Mouse (Mus musculus) liver, adult 2 months (tissue): ENCODE measurements around the gene Abca7. TPM values are rescaled to one million over a fixed set of nuclear protein-coding genes. Genes with fewer than 3 reads are reported as not detected.
"Not testable (repeated sequence)": the region's sequence is repeated elsewhere in the genome, so short reads cannot be mapped to it uniquely, and the experiment has no call there.

Source experiments
- DNase-seq: peaks from one replicate; pipeline ENCODE4 v3.0.0-alpha.2; 2011; ENCODE audit warnings: low read depth, low spot score; ENCODE audit errors: extremely low read depth
- H3K27ac ChIP-seq: fragments of 200-500 bp; replicated peaks from 2 replicates; pipeline ENCODE4 v1.5.1; 2012; ENCODE audit warnings: low read depth, mild to moderate bottlenecking, control low read depth, inconsistent platforms, low read length; ENCODE audit not compliant: insufficient read depth
- H3K27me3 ChIP-seq: fragments of 200-500 bp; 2 replicates; pipeline ENCODE4 v1.6.1; 2012; ENCODE audit warnings: mild to moderate bottlenecking, moderate library complexity, low read length, inconsistent platforms; ENCODE audit not compliant: control insufficient read depth, insufficient read depth
- H3K36me3 ChIP-seq: fragments of 200-500 bp; 2 replicates; pipeline ENCODE4 v1.6.1; 2012; ENCODE audit warnings: low read length, inconsistent platforms; ENCODE audit not compliant: control insufficient read depth, insufficient read depth
- H3K4me1 ChIP-seq: fragments of 200-500 bp; 2 replicates; pipeline ENCODE4 v1.6.1; 2011; ENCODE audit warnings: low read length; ENCODE audit not compliant: control insufficient read depth, insufficient read depth
- H3K4me3 ChIP-seq: fragments of 200-500 bp; 2 replicates; pipeline ENCODE4 v1.5.1; 2011; ENCODE audit warnings: low read depth, mild to moderate bottlenecking, control low read depth, low read length, moderate library complexity; ENCODE audit not compliant: insufficient read depth
- H3K79me2 ChIP-seq: fragments of 200-500 bp; 2 replicates; pipeline ENCODE4 v1.6.1; 2012; ENCODE audit warnings: inconsistent platforms, mild to moderate bottlenecking, low read length, moderate library complexity; ENCODE audit not compliant: control insufficient read depth, insufficient read depth
- H3K9ac ChIP-seq: fragments of 200-500 bp; 2 replicates; pipeline ENCODE4 v1.6.1; 2012; ENCODE audit warnings: low read depth, mild to moderate bottlenecking, control low read depth, inconsistent platforms, low read length
- CTCF ChIP-seq: fragments of 200-500 bp; IDR thresholded peaks from 2 replicates; pipeline ENCODE4 v1.5.1; 2011; ENCODE audit warnings: low read depth, low read length, control low read depth
- POLR2A ChIP-seq: fragments of 200-500 bp; IDR thresholded peaks from 2 replicates; pipeline ENCODE4 v1.6.1; 2011; ENCODE audit warnings: low read length, control low read depth; ENCODE audit not compliant: insufficient read depth; ENCODE audit errors: extremely low read depth
- WGBS: fragments of 180-500 bp; shearing (Covaris S2); methylation state at CpG from one replicate; pipeline ENCODE4 v1.1.7; 2018; 5-methylcytosine and 5-hydroxymethylcytosine counted together
- polyA plus RNA-seq: library from polyadenylated mRNA; depleted of rRNA; stranded (reverse); fragments of >200 nt; gene quantifications from 2 replicates; pipeline ENCODE4 v1.2.3, GENCODE M21; 2012
- total RNA-seq: library from RNA; depleted of rRNA; stranded (reverse); fragments of >200 nt; gene quantifications from 2 replicates; pipeline ENCODE4 v1.2.3, GENCODE M21; 2014

Gene Abca7
- total and polyA plus RNA-seq, 2 experiments: 1.4 to 3.2 TPM

GRCm38 (mm10) chr10:79955691-79956090, 40.6 kb upstream of the Abca7 start:
- H3K4me3 ChIP-seq: no peak overlapping the region
- H3K36me3 ChIP-seq: no peaks in the 10 kb centered on the region
- H3K27ac ChIP-seq: no peak overlapping the region
- peaks cover 3% of the 10 kb centered on the region; the same call in 1 of the 2 replicates for H3K4me1 ChIP-seq
- TF ChIP-seq CTCF (no peak), POLR2A (no peak)
- 91% methylated on average over 9 of the region's 9 CpGs for WGBS
- H3K9ac ChIP-seq: no peak overlapping the region
- H3K27me3 ChIP-seq: no peaks in the 10 kb centered on the region
- no peak for DNase-seq
- peaks cover 4% of the 10 kb centered on the region; the same call in 1 of the 2 replicates for H3K79me2 ChIP-seq

DNA sequence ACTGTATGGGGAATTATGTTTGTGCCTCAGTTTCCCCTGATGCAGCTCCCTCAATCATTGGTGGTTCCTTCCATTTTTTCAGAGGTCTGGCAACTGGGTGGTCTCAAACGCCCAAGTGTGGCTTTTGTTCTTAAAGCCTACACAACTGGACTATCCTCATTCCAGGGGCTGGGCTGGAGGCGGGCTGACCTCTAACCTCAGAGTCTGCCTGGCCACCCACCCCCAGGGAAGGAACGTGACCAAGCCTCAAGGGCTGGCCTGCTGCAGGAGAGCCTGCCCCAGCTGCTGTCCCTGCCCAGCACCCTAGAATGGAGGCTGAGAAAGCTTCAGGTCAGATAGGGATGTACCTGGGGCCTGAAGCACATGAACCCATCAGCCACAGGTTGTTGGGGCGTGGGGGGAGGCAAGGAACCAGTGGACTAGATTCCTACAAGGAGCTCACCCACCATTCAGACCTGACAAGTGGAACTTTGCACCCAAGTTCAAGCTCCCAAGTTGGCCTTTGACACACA, 39.6 kb upstream of the Abca7 start:
- DNase-seq: no peak
- peaks cover 9% of the 10 kb centered on the region; the same call in 1 of the 2 replicates for H3K79me2 ChIP-seq
- H3K27ac ChIP-seq: no peak overlapping the region
- H3K36me3 ChIP-seq: no peaks in the 10 kb centered on the region
- TF ChIP-seq POLR2A: no peak
- TF ChIP-seq CTCF: no peak
- no peak overlapping the region for H3K9ac ChIP-seq
- 76% methylated on average over 4 of the region's 4 CpGs for WGBS
- no peak overlapping the region for H3K4me3 ChIP-seq
- no peaks in the 10 kb centered on the region for H3K27me3 ChIP-seq
- H3K4me1 ChIP-seq: peaks cover 6% of the 10 kb centered on the region; the same call in 1 of the 2 replicates

DNA sequence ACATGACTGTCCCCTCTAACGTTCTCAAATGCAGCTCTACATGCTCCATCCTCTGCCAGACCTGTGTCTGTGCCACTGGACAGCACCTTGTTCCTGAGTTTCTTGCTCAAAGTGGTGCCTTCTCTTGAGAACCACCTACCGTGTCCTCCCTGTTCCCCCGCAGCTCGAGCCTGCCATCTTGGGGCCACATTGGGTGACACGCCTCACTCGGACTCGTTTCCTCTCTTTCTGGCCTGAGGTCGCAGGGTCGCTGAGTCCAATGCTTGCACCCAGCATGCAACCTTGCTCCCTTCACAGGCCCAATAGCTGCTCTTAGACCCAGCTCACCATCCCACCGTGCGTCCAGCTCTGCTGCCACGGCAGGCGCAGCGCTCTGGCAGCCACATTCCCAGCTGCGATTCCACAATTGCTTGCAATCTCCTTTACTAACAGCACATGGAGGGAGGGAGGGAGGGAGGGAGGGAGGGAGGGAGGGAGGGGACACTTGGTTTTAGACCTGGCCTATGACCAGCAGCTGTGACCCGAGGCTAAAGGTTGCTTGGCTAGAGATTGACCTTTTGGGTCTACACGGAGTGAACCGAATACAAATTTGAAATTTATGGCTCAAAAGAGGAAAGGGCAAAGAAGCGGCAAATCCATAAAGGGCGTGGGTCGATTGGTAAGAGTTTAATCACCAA, 38.0 kb upstream of the Abca7 start:
- peak; percentile 90 for DNase-seq
- 5% methylated on average over 21 of the region's 21 CpGs for WGBS
- TF ChIP-seq CTCF: peak; percentile 99
- no peak for TF ChIP-seq POLR2A
- H3K4me1 ChIP-seq: peaks cover 6% of the 10 kb centered on the region; the same call in 1 of the 2 replicates
- H3K27ac ChIP-seq: no peak overlapping the region; the same call in 1 of the 2 replicates
- H3K9ac ChIP-seq: no peak overlapping the region
- H3K4me3 ChIP-seq: no peak overlapping the region; the same call in 1 of the 2 replicates
- no peaks in the 10 kb centered on the region for H3K27me3 ChIP-seq
- H3K79me2 ChIP-seq: peaks cover 9% of the 10 kb centered on the region; the same call in 1 of the 2 replicates
- H3K36me3 ChIP-seq: no peaks in the 10 kb centered on the region; the same call in 1 of the 2 replicates

DNA sequence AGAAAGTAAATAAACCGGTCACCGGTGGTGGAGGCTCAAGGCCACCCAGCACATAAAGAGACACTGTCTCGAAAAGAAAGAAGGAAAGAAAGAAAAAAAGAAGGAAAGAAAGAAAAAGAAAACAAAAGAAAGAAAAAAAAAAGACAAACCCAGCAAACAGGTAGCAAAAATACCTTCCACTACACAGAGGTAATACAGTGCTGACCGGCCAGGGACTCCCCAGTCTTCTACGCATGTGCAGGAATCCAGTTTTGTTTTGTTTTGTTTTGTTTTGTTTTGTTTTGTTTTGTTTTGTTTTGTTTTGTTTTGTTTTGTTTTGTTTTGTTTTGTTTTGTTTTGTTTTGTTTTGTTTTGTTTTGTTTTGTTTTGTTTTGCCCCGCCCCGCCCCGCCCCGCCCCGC, 36.9 kb upstream of the Abca7 start:
- H3K79me2 ChIP-seq, H3K9ac ChIP-seq, H3K27ac ChIP-seq, H3K27me3 ChIP-seq, H3K4me1 ChIP-seq, H3K36me3 ChIP-seq, DNase-seq: not testable (repeated sequence)
- WGBS: 21% methylated on average over 10 of the region's 10 CpGs
- H3K4me3 ChIP-seq: 0 out of 2 replicates have a peak overlapping the region, but pooled peaks have one; percentile 8

- DNase-seq: peak; percentile 98
- peak; percentile 97 for TF ChIP-seq CTCF
- peak; percentile 37; the same call in 1 of the 2 replicates for TF ChIP-seq POLR2A
- H3K27ac ChIP-seq: peak within 1 kb of the TSS; percentile 41
Measured at GRCm38 (mm10) chr10:79959847-79960601, 36.3 kb upstream of the Abca7 start, which contains the start of gene Wdr18. Gene Wdr18, plus strand, starts transcription at chr10:79960152.

More at GRCm38 (mm10) chr10:79959847-79960601, 36.3 kb upstream of the Abca7 start, which contains the start of gene Wdr18:
- H3K27me3 ChIP-seq: no peaks in the 10 kb centered on the region
- WGBS: under 1% methylated on average over 61 of the region's 61 CpGs
- H3K36me3 ChIP-seq: no peaks in the 10 kb centered on the region; the same call in 1 of the 2 replicates
- H3K9ac ChIP-seq: peak within 1 kb of the TSS; percentile 81
- H3K4me1 ChIP-seq: peaks cover 6% of the 10 kb centered on the region; the same call in 1 of the 2 replicates
- H3K4me3 ChIP-seq: peak within 1 kb of the TSS; percentile 71
- H3K79me2 ChIP-seq: peaks cover 9% of the 10 kb centered on the region; the same call in 1 of the 2 replicates
